Mouse (Mus musculus) ES-E14 (cell line): Measurements from ENCODE around the gene Spsb4.

ENCODE experiments used
- HCFC1 ChIP-seq: IDR thresholded peaks from 2 replicates; pipeline ENCODE4 v1.6.1; 2012; ENCODE audit warnings: low read length, inconsistent platforms, borderline replicate concordance; ENCODE audit not compliant: insufficient read depth
- MAFK ChIP-seq: IDR thresholded peaks from 2 replicates; pipeline ENCODE4 v1.6.1; 2014; ENCODE audit warnings: mild to moderate bottlenecking, low read depth, low read length, inconsistent platforms; ENCODE audit not compliant: insufficient read depth
- ZC3H11A ChIP-seq: IDR thresholded peaks from 2 replicates; pipeline ENCODE4 v1.6.1; 2012; ENCODE audit warnings: low read depth, mild to moderate bottlenecking, inconsistent platforms, low read length, borderline replicate concordance
- ZNF384 ChIP-seq: IDR thresholded peaks from 2 replicates; pipeline ENCODE4 v1.6.1; 2012; ENCODE audit warnings: low read depth, low read length, inconsistent platforms

GRCm38 (mm10) chr9:96947171-96947570 is 71.5 kb downstream of the Spsb4 start:
- TF ChIP-seq ZC3H11A (no peak), HCFC1 (no peak), ZNF384 (no peak), MAFK (no peak)
